ENCODE assay signal across 12 mouse cellular contexts in the genomic region with DNA sequence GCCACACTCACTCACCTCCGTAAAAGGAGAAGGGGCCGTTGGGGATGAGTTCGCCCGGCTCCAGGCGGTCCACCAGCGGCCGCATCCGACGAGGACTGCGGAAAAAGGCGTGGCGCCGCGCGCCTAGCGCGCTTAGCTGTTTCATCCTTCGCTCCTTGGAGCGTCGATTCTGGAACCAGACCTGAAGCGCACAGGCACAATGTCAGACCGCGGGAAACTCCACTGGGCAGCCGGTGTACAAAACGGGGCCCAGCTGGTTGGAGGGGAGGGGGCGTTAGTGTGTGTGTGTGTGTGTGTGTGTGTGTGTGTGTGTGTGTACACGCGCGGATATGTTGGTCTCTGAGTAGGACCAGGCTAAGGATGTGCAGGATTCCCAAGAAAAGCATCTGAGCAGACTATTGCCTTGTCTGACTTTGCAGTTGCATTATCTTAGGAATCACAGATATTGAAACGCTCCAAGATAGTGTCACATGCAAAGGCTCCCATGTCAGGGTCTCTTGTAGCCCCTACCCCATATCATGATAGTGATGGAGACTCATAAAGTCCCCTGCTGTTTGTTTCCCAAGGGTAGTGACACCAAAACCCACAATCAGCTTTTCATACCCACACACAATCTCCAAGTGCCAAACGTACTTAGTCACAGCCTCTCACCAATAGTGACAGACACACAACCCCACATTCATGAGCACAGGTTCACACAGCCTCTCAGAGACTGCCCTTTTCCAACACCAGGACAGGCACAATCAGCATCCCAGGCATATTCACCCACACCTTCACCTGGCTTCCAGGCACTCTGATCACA. TPM values are rescaled to one million over a fixed set of nuclear protein-coding genes. Genes with fewer than 3 reads are reported as not detected.
DNase-seq lines count a peak whose midpoint lies in the region; ATAC-seq and TF ChIP-seq lines count a peak whose summit lies in the region.
"Had no signal": no experiment of that assay in that cellular context is flagged by ENCODE, and none has a peak within 500 bp of the region (broad histone marks: within the 10 kb centered on the region; RNA-seq: fewer than 3 reads in every experiment).

No protein-coding gene starts in this region.

- no peak for TF ChIP-seq EP300 in stomach, postnatal 0 days (optimal IDR thresholded peaks at IDR 0.05)

- no peak for DNase-seq in forebrain, embryonic 11.5 days (ENCODE audit: low spot score)
- peak; percentile 16 for DNase-seq in retina, embryonic 14.5 days (ENCODE audit: low spot score)
- DNase-seq in retina, postnatal 1 day, result no peak
- DNase-seq in stomach, postnatal 0 days (ENCODE audit: low spot score), result no peak
- no peak for DNase-seq in gastrocnemius, adult 2 months
- no peak for DNase-seq in layer of hippocampus, postnatal 36 days
- DNase-seq: gastrocnemius, postnatal 36 days had no signal

- peaks cover 92% of the 10 kb centered on the region for H3K27me3 ChIP-seq in forebrain, embryonic 11.5 days (ENCODE audit: control insufficient read depth, insufficient read depth, low read length)
- peaks cover 63% of the 10 kb centered on the region for H3K27me3 ChIP-seq in forebrain, embryonic 16.5 days (replicated peaks; ENCODE audit: control insufficient read depth, insufficient read depth, low read length)
- peaks cover 91% of the 10 kb centered on the region for H3K27me3 ChIP-seq in limb, embryonic 15.5 days
- peaks cover 37% of the 10 kb centered on the region; the same call in 1 of the 2 replicates for H3K27me3 ChIP-seq in stomach, postnatal 0 days (ENCODE audit: control insufficient read depth, insufficient read depth, low read length)

- 1% methylated on average over 31 of the region's 31 CpGs for WGBS in forebrain, embryonic 11.5 days
- WGBS in forebrain, embryonic 16.5 days, result 2% methylated on average over 31 of the region's 31 CpGs
- 6% methylated on average over 31 of the region's 31 CpGs for WGBS in limb, embryonic 15.5 days
- WGBS in stomach, postnatal 0 days, result 10% methylated on average over 31 of the region's 31 CpGs

- no peak for ATAC-seq in forebrain, embryonic 11.5 days (replicated peaks; ENCODE audit: low FRiP score)
- ATAC-seq in forebrain, embryonic 16.5 days, result no peak
- ATAC-seq in limb, embryonic 15.5 days (ENCODE audit: insufficient number of reproducible peaks, low FRiP score, low TSS enrichment, low read depth), result no peak
- no peak for ATAC-seq in stomach, postnatal 0 days (ENCODE audit: low FRiP score, low TSS enrichment)

- H3K4me2 ChIP-seq in forebrain, embryonic 11.5 days (ENCODE audit: low read depth, low read length, severe bottlenecking), result 0 out of 2 replicates have a peak overlapping the region, but pooled peaks have one; percentile 6
- H3K4me2 ChIP-seq in forebrain, embryonic 16.5 days (ENCODE audit: low read length), result no peak overlapping the region
- no peak overlapping the region for H3K4me2 ChIP-seq in limb, embryonic 15.5 days
- H3K4me2 ChIP-seq in stomach, postnatal 0 days (replicated peaks; ENCODE audit: low read depth), result no peak overlapping the region
- H3K4me2 ChIP-seq: embryonic facial prominence, embryonic 13.5 days had no signal

- H3K4me3 ChIP-seq in forebrain, embryonic 11.5 days (ENCODE audit: low read depth, low read length), result peak overlapping the region; percentile 45
- H3K4me3 ChIP-seq in forebrain, embryonic 16.5 days (replicated peaks; ENCODE audit: low read length), result no peak overlapping the region; the same call in 1 of the 2 replicates
- peak overlapping the region; percentile 8; the same call in 1 of the 2 replicates for H3K4me3 ChIP-seq in limb, embryonic 15.5 days
- peak overlapping the region; percentile 13; the same call in 1 of the 2 replicates for H3K4me3 ChIP-seq in stomach, postnatal 0 days (ENCODE audit: low read depth, low read length)
- no peak overlapping the region for H3K4me3 ChIP-seq in gastrocnemius, adult 2 months
- H3K4me3 ChIP-seq: embryonic facial prominence, embryonic 13.5 days had no signal

- TF ChIP-seq CTCF in stomach, postnatal 0 days (IDR thresholded peaks at IDR 0.05; ENCODE audit: low read depth), result no peak
- no peak for TF ChIP-seq CTCF in gastrocnemius, adult 2 months (IDR thresholded peaks at IDR 0.05)

- no peaks in the 10 kb centered on the region; the same call in 1 of the 2 replicates for H3K9me3 ChIP-seq in forebrain, embryonic 11.5 days (ENCODE audit: control insufficient read depth, low read length)
- no peaks in the 10 kb centered on the region for H3K9me3 ChIP-seq in forebrain, embryonic 16.5 days (ENCODE audit: control insufficient read depth, low read length)
- H3K9me3 ChIP-seq in limb, embryonic 15.5 days, result no peaks in the 10 kb centered on the region
- H3K9me3 ChIP-seq in stomach, postnatal 0 days (ENCODE audit: control insufficient read depth, low read length), result no peaks in the 10 kb centered on the region

- H3K27ac ChIP-seq in forebrain, embryonic 11.5 days (ENCODE audit: low read depth, low read length), result no peak overlapping the region
- H3K27ac ChIP-seq in forebrain, embryonic 16.5 days (ENCODE audit: low read length), result no peak overlapping the region
- no peak overlapping the region for H3K27ac ChIP-seq in limb, embryonic 15.5 days
- no peak overlapping the region for H3K27ac ChIP-seq in stomach, postnatal 0 days (replicated peaks)
- no peak overlapping the region for H3K27ac ChIP-seq in gastrocnemius, adult 2 months
- H3K27ac ChIP-seq: embryonic facial prominence, embryonic 13.5 days had no signal

- H3K36me3 ChIP-seq in forebrain, embryonic 11.5 days (ENCODE audit: control insufficient read depth, insufficient read depth, low read length), result no peaks in the 10 kb centered on the region
- no peaks in the 10 kb centered on the region for H3K36me3 ChIP-seq in forebrain, embryonic 16.5 days (ENCODE audit: control insufficient read depth, insufficient read depth)
- no peaks in the 10 kb centered on the region for H3K36me3 ChIP-seq in limb, embryonic 15.5 days
- no peaks in the 10 kb centered on the region for H3K36me3 ChIP-seq in stomach, postnatal 0 days (ENCODE audit: control insufficient read depth, insufficient read depth, low read length)
- H3K36me3 ChIP-seq: embryonic facial prominence, embryonic 13.5 days had no signal

- no peak overlapping the region for H3K9ac ChIP-seq in forebrain, embryonic 11.5 days (ENCODE audit: low read length)
- H3K9ac ChIP-seq in forebrain, embryonic 16.5 days (replicated peaks; ENCODE audit: low read depth, low read length), result no peak overlapping the region
- no peak overlapping the region for H3K9ac ChIP-seq in limb, embryonic 15.5 days
- H3K9ac ChIP-seq in stomach, postnatal 0 days (ENCODE audit: low read length), result no peak overlapping the region
- H3K9ac ChIP-seq: embryonic facial prominence, embryonic 13.5 days had no signal

- peaks cover 9% of the 10 kb centered on the region; the same call in 1 of the 2 replicates for H3K4me1 ChIP-seq in forebrain, embryonic 11.5 days (replicated peaks; ENCODE audit: control insufficient read depth, insufficient read depth, low read length)
- H3K4me1 ChIP-seq in forebrain, embryonic 16.5 days (replicated peaks; ENCODE audit: control insufficient read depth, insufficient read depth, low read length), result peaks cover 18% of the 10 kb centered on the region
- peaks cover 26% of the 10 kb centered on the region for H3K4me1 ChIP-seq in limb, embryonic 15.5 days
- H3K4me1 ChIP-seq in stomach, postnatal 0 days (replicated peaks; ENCODE audit: control insufficient read depth, insufficient read depth), result peaks cover 2% of the 10 kb centered on the region; the same call in 1 of the 2 replicates

- intact Hi-C loops in gastrocnemius, adult 2 months (cut with DNase I), result no loop called here

RNA-seq across cellular contexts. Expression of gene Lhx1, which starts 4.9 kb away (rescaled TPM):
- polyA plus RNA-seq in forebrain, embryonic 11.5 days (2014; fragmentation: Nextera tagmentation; extraction: Ambion mirVana), result 9.4 and 10.9 TPM in 2 replicates
- polyA plus RNA-seq in forebrain, embryonic 16.5 days (2015; fragmentation: Nextera tagmentation; extraction: Ambion mirVana), result 2.7 and 3.0 TPM in 2 replicates
- polyA plus RNA-seq in limb, embryonic 15.5 days (2015; fragmentation: Nextera tagmentation; extraction: Ambion mirVana), result 0.09 TPM in 1 of 2 replicates, not detected in the other
- not detected in 2 replicates for polyA plus RNA-seq in stomach, postnatal 0 days (2015; fragmentation: Nextera tagmentation; extraction: Ambion mirVana)
- total RNA-seq in gastrocnemius, adult 2 months (2021), result not detected
- under 1 TPM; 0.20 to 0.65 TPM for total RNA-seq in layer of hippocampus, postnatal 36 days (2021)
- total RNA-seq: gastrocnemius, postnatal 36 days; liver, adult 2 months; megakaryocyte progenitor cell, adult 5-6 weeks had no signal
- polyA plus RNA-seq: liver, adult 2 months had no signal

RNA-seq across cellular contexts. Expression of gene Aatf, which starts 7.1 kb away (rescaled TPM):
- 53.6 and 54.8 TPM in 2 replicates for polyA plus RNA-seq in forebrain, embryonic 11.5 days (2014; fragmentation: Nextera tagmentation; extraction: Ambion mirVana)
- 56.9 and 58.5 TPM in 2 replicates for polyA plus RNA-seq in forebrain, embryonic 16.5 days (2015; fragmentation: Nextera tagmentation; extraction: Ambion mirVana)
- 49.4 and 51.5 TPM in 2 replicates for polyA plus RNA-seq in limb, embryonic 15.5 days (2015; fragmentation: Nextera tagmentation; extraction: Ambion mirVana)
- polyA plus RNA-seq in stomach, postnatal 0 days (2015; fragmentation: Nextera tagmentation; extraction: Ambion mirVana), result 24.3 and 24.8 TPM in 2 replicates
- 10 to 100 TPM; 13.1 to 13.2 TPM for total RNA-seq in gastrocnemius, adult 2 months (2021)
- total RNA-seq in layer of hippocampus, postnatal 36 days (2021), result 10 to 100 TPM; 20.4 to 21.6 TPM

Comparison
In these comparisons a context has a peak if more than half of its experiments do, and no peak if none do; other contexts are left out.
1. H3K4me3 ChIP-seq: peak in forebrain, embryonic 11.5 days (single experiment), limb, embryonic 15.5 days (single experiment) and stomach, postnatal 0 days (single experiment); none in forebrain, embryonic 16.5 days (single experiment) and gastrocnemius, adult 2 months (single experiment).